Mouse (Mus musculus): Measurements from ENCODE around the gene Myo1e. TPM values are rescaled to one million over a fixed set of nuclear protein-coding genes. Genes with fewer than 3 reads are reported as not detected.

The Myo1e gene
- total and polyA plus RNA-seq, 3 experiments, result 0.14 to 0.49 TPM; not detected in 1

GRCm38 (mm10) chr9:70263134-70263533, 56.0 kb downstream of the Myo1e start:
- DNase-seq (ENCODE audit: low spot score) (no peak), ATAC-seq (ENCODE audit: extremely low read depth, insufficient number of reproducible peaks, low FRiP score, poor library complexity, severe bottlenecking) (no peak)
- no peak overlapping the region for H3K4me3 ChIP-seq (ENCODE audit: low read depth, low read length)
- H3K9me3 ChIP-seq (replicated peaks), result no peaks in the 10 kb centered on the region
- H3K4me1 ChIP-seq (ENCODE audit: insufficient read depth, low read depth, low read length), result no peaks in the 10 kb centered on the region
- TF ChIP-seq POLR2AphosphoS5 (IDR thresholded peaks at IDR 0.05; ENCODE audit: insufficient replicate concordance, low read depth, low read length) (no peak), CTCF (IDR thresholded peaks at IDR 0.05; ENCODE audit: low read depth, low read length) (no peak), GATA1 (IDR thresholded peaks at IDR 0.05; ENCODE audit: borderline replicate concordance, low read length) (no peak), GATA2 (IDR thresholded peaks at IDR 0.05; ENCODE audit: borderline replicate concordance, low read depth, low read length) (no peak), TAL1 (conservative IDR thresholded peaks at IDR 0.05; ENCODE audit: low read depth, low read length) (no peak)
- no peaks in the 10 kb centered on the region for H3K36me3 ChIP-seq (replicated peaks)
- H3K27me3 ChIP-seq (ENCODE audit: insufficient read depth, low read length), result peaks cover 11% of the 10 kb centered on the region; the same call in 1 of the 2 replicates

DNA sequence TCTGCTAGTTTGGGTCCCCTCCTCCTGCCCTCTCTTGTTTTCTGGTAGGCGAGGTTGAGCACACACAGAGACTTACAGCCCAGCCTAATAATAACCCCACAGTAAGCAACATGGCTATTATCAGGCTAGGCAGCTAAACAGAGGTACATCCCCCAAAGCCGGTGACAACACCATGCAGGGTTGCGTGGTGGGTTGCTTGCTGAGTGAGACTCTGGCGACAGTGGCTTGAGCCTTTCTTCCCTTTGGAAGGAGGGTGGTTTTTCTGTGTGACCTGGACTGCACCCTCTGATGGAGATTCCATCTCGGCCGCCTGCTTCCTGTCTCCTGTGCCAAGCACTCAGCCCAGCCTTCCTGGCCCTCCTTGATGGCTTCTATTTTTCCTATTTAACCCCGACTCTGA, 56.6 kb downstream of the Myo1e start:
- DNase-seq (ENCODE audit: low spot score) (no peak), ATAC-seq (ENCODE audit: extremely low read depth, insufficient number of reproducible peaks, low FRiP score, poor library complexity, severe bottlenecking) (no peak)
- Histone ChIP-seq H3K27me3 (ENCODE audit: insufficient read depth, low read length) (peaks cover 11% of the 10 kb centered on the region; the same call in 1 of the 2 replicates), H3K4me3 (ENCODE audit: low read depth, low read length) (no peak overlapping the region), H3K36me3 (replicated peaks) (no peaks in the 10 kb centered on the region), H3K4me1 (ENCODE audit: insufficient read depth, low read depth, low read length) (no peaks in the 10 kb centered on the region), H3K9me3 (replicated peaks) (no peaks in the 10 kb centered on the region)
- TF ChIP-seq GATA1 (IDR thresholded peaks at IDR 0.05; ENCODE audit: borderline replicate concordance, low read length) (no peak), CTCF (IDR thresholded peaks at IDR 0.05; ENCODE audit: low read depth, low read length) (no peak), GATA2 (IDR thresholded peaks at IDR 0.05; ENCODE audit: borderline replicate concordance, low read depth, low read length) (no peak), POLR2AphosphoS5 (IDR thresholded peaks at IDR 0.05; ENCODE audit: insufficient replicate concordance, low read depth, low read length) (no peak), TAL1 (conservative IDR thresholded peaks at IDR 0.05; ENCODE audit: low read depth, low read length) (no peak)

GRCm38 (mm10) chr9:70265513-70265912, 58.4 kb downstream of the Myo1e start:
- no peak overlapping the region for H3K4me3 ChIP-seq (ENCODE audit: low read depth, low read length)
- H3K27me3 ChIP-seq (ENCODE audit: insufficient read depth, low read length), result peaks cover 6% of the 10 kb centered on the region; the same call in 1 of the 2 replicates
- no peaks in the 10 kb centered on the region for H3K9me3 ChIP-seq (replicated peaks)
- DNase-seq (ENCODE audit: low spot score) (no peak), ATAC-seq (ENCODE audit: extremely low read depth, insufficient number of reproducible peaks, low FRiP score, poor library complexity, severe bottlenecking) (no peak)
- TF ChIP-seq POLR2AphosphoS5 (IDR thresholded peaks at IDR 0.05; ENCODE audit: insufficient replicate concordance, low read depth, low read length) (no peak), GATA1 (IDR thresholded peaks at IDR 0.05; ENCODE audit: borderline replicate concordance, low read length) (no peak), TAL1 (conservative IDR thresholded peaks at IDR 0.05; ENCODE audit: low read depth, low read length) (no peak), CTCF (IDR thresholded peaks at IDR 0.05; ENCODE audit: low read depth, low read length) (no peak), GATA2 (IDR thresholded peaks at IDR 0.05; ENCODE audit: borderline replicate concordance, low read depth, low read length) (no peak)
- no peaks in the 10 kb centered on the region for H3K36me3 ChIP-seq (replicated peaks)
- H3K4me1 ChIP-seq (ENCODE audit: insufficient read depth, low read depth, low read length), result no peaks in the 10 kb centered on the region

DNA sequence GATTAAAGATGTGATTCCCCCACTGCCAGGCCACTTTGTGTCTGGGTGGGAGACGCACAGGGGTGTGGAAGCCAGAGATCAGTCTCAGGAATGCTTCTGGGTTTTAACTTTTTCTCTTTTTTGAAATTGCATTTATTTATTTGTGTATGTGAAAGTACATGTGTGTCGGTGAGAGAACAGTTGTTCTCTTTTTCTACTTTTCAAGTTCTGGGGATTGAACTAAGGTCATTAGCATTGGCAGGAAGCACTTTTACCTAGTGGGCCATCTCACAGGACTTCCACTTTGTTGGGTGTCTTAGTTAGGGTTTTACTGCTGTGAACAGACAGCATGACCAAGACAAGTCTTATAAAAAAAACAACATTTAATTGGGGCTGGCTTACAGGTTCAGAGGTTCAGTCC, 59.0 kb downstream of the Myo1e start:
- TF ChIP-seq CTCF (IDR thresholded peaks at IDR 0.05; ENCODE audit: low read depth, low read length) (no peak), GATA1 (IDR thresholded peaks at IDR 0.05; ENCODE audit: borderline replicate concordance, low read length) (no peak), GATA2 (IDR thresholded peaks at IDR 0.05; ENCODE audit: borderline replicate concordance, low read depth, low read length) (no peak), TAL1 (conservative IDR thresholded peaks at IDR 0.05; ENCODE audit: low read depth, low read length) (no peak), POLR2AphosphoS5 (IDR thresholded peaks at IDR 0.05; ENCODE audit: insufficient replicate concordance, low read depth, low read length) (no peak)
- DNase-seq (ENCODE audit: low spot score), result no peak
- no peak overlapping the region for H3K4me3 ChIP-seq (ENCODE audit: low read depth, low read length)
- peaks cover 5% of the 10 kb centered on the region; the same call in 1 of the 2 replicates for H3K27me3 ChIP-seq (ENCODE audit: insufficient read depth, low read length)
- no peak for ATAC-seq (ENCODE audit: extremely low read depth, insufficient number of reproducible peaks, low FRiP score, poor library complexity, severe bottlenecking)
- no peaks in the 10 kb centered on the region for H3K4me1 ChIP-seq (ENCODE audit: insufficient read depth, low read depth, low read length)
- H3K9me3 ChIP-seq (replicated peaks), result no peaks in the 10 kb centered on the region
- no peaks in the 10 kb centered on the region for H3K36me3 ChIP-seq (replicated peaks)

- TF ChIP-seq TAL1 (conservative IDR thresholded peaks at IDR 0.05; ENCODE audit: low read depth, low read length) (no peak), GATA1 (IDR thresholded peaks at IDR 0.05; ENCODE audit: borderline replicate concordance, low read length) (no peak), CTCF (IDR thresholded peaks at IDR 0.05; ENCODE audit: low read depth, low read length) (no peak), POLR2AphosphoS5 (IDR thresholded peaks at IDR 0.05; ENCODE audit: insufficient replicate concordance, low read depth, low read length) (no peak), GATA2 (IDR thresholded peaks at IDR 0.05; ENCODE audit: borderline replicate concordance, low read depth, low read length) (no peak)
- no peak overlapping the region for H3K4me3 ChIP-seq (ENCODE audit: low read depth, low read length)
- H3K4me1 ChIP-seq (ENCODE audit: insufficient read depth, low read depth, low read length), result no peaks in the 10 kb centered on the region
- no peaks in the 10 kb centered on the region for H3K9me3 ChIP-seq (replicated peaks)
- no peak for DNase-seq (ENCODE audit: low spot score)
- no peak for ATAC-seq (ENCODE audit: extremely low read depth, insufficient number of reproducible peaks, low FRiP score, poor library complexity, severe bottlenecking)
- 0 out of 2 replicates have a peak, but pooled peaks cover 2% of the 10 kb centered on the region for H3K27me3 ChIP-seq (ENCODE audit: insufficient read depth, low read length)
- H3K36me3 ChIP-seq (replicated peaks), result no peaks in the 10 kb centered on the region
Measured at GRCm38 (mm10) chr9:70267108-70267507, 60.0 kb downstream of the Myo1e start.

GRCm38 (mm10) chr9:70269349-70269748, 62.2 kb downstream of the Myo1e start:
- no peak for TF ChIP-seq GATA2 (IDR thresholded peaks at IDR 0.05; ENCODE audit: borderline replicate concordance, low read depth, low read length)
- no peak for TF ChIP-seq CTCF (IDR thresholded peaks at IDR 0.05; ENCODE audit: low read depth, low read length)
- no peak for TF ChIP-seq POLR2AphosphoS5 (IDR thresholded peaks at IDR 0.05; ENCODE audit: insufficient replicate concordance, low read depth, low read length)
- no peak for TF ChIP-seq GATA1 (IDR thresholded peaks at IDR 0.05; ENCODE audit: borderline replicate concordance, low read length)
- TF ChIP-seq TAL1 (conservative IDR thresholded peaks at IDR 0.05; ENCODE audit: low read depth, low read length), result no peak

More at GRCm38 (mm10) chr9:70269349-70269748, 62.2 kb downstream of the Myo1e start:
- no peaks in the 10 kb centered on the region for H3K4me1 ChIP-seq (ENCODE audit: insufficient read depth, low read depth, low read length)
- H3K36me3 ChIP-seq (replicated peaks), result no peaks in the 10 kb centered on the region
- DNase-seq (ENCODE audit: low spot score) (no peak), ATAC-seq (ENCODE audit: extremely low read depth, insufficient number of reproducible peaks, low FRiP score, poor library complexity, severe bottlenecking) (no peak)
- no peaks in the 10 kb centered on the region for H3K27me3 ChIP-seq (ENCODE audit: insufficient read depth, low read length)
- no peaks in the 10 kb centered on the region for H3K9me3 ChIP-seq (replicated peaks)
- H3K4me3 ChIP-seq (ENCODE audit: low read depth, low read length), result no peak overlapping the region

Measured in G1E (cell line).